Mouse (Mus musculus) heart, embryonic 16.5 days (tissue): Measurements from ENCODE around the gene Scn2a. TPM values are rescaled to one million over a fixed set of nuclear protein-coding genes. Genes with fewer than 3 reads are reported as not detected.

Experiments
- ATAC-seq: fragments of 200-750 bp; cut with Nextera tagmentation; replicated peaks from 2 replicates; pipeline ENCODE4 v1.8.0; 2017; ENCODE audit warnings: moderate number of reproducible peaks; ENCODE audit not compliant: insufficient read depth, low FRiP score; ENCODE audit errors: extremely low read depth
- H3K27ac ChIP-seq: fragments of 300-500 bp; sonication (generic); 2 replicates; pipeline ENCODE4 v1.5.1; 2014; ENCODE audit warnings: mild to moderate bottlenecking, low read length, control low read depth, moderate library complexity
- H3K27me3 ChIP-seq: fragments of 300-500 bp; sonication (generic); 2 replicates; pipeline ENCODE4 v1.6.1; 2014; ENCODE audit warnings: low read length, mixed read lengths; ENCODE audit not compliant: control insufficient read depth, insufficient read depth
- H3K36me3 ChIP-seq: fragments of 300-500 bp; sonication (generic); 2 replicates; pipeline ENCODE4 v1.6.1; 2014; ENCODE audit not compliant: control insufficient read depth, insufficient read depth
- H3K4me1 ChIP-seq: fragments of 300-500 bp; sonication (generic); 2 replicates; pipeline ENCODE4 v1.6.1; 2014; ENCODE audit warnings: low read length, mixed read lengths; ENCODE audit not compliant: control insufficient read depth, insufficient read depth
- H3K4me2 ChIP-seq: fragments of 300-500 bp; sonication (generic); 2 replicates; pipeline ENCODE4 v1.6.1; 2014; ENCODE audit warnings: low read depth, mild to moderate bottlenecking, control low read depth, low read length
- H3K4me3 ChIP-seq: fragments of 300-500 bp; sonication (generic); 2 replicates; pipeline ENCODE4 v1.5.1; 2014; ENCODE audit warnings: mild to moderate bottlenecking, control low read depth, low read length
- H3K9ac ChIP-seq: fragments of 300-500 bp; sonication (generic); 2 replicates; pipeline ENCODE4 v1.6.1; 2014; ENCODE audit warnings: low read length, control low read depth
- H3K9me3 ChIP-seq: fragments of 300-500 bp; sonication (generic); replicated peaks from 2 replicates; pipeline ENCODE4 v1.6.1; 2016; ENCODE audit warnings: low read length; ENCODE audit not compliant: control insufficient read depth
- WGBS: fragments of 180-500 bp; shearing (Covaris S2); extraction: QIAGEN DNeasy Blood & Tissue Kit; methylation state at CpG from one replicate; pipeline ENCODE4 v1.1.7; 2014; 5-methylcytosine and 5-hydroxymethylcytosine counted together
- polyA plus RNA-seq: library from polyadenylated mRNA; unstranded; fragments of >200 nt; fragmentation: Nextera tagmentation; extraction: Ambion mirVana; gene quantifications from 2 replicates; pipeline ENCODE4 v1.2.1, GENCODE M21; 2015

The Scn2a gene
- polyA plus RNA-seq, 1 experiment from 2014 or later: 0.85 TPM

GRCm38 (mm10) chr2:65679621-65680020, 59.0 kb downstream of the Scn2a start:
- ATAC-seq: no peak
- H3K4me1 ChIP-seq: no peaks in the 10 kb centered on the region
- H3K4me3 ChIP-seq: no peak overlapping the region
- H3K9ac ChIP-seq: no peak overlapping the region
- H3K36me3 ChIP-seq: no peaks in the 10 kb centered on the region
- H3K9me3 ChIP-seq: no peaks in the 10 kb centered on the region
- H3K4me2 ChIP-seq: no peak overlapping the region
- 80% methylated on average over 4 of the region's 4 CpGs for WGBS
- H3K27me3 ChIP-seq: no peaks in the 10 kb centered on the region
- H3K27ac ChIP-seq: no peak overlapping the region

DNA sequence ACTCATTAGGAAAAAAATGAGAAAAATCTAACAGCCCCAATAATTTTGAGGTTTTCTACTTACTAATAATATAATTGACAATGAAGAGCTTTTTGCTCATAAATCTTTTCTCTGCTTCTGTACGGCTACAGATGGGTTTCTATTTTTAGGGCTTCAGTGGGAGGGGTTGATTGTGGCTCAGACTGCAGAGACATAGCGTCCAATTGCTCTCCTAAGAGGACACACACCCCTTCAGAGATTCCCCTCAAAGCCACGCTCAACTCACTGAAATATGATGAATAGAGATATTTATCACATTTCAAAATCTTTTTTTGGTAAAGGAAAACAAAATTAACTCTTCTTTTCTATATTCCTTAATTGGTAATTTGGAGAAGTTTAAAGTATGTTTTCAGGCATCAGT, 64.6 kb downstream of the Scn2a start:
- no peak for ATAC-seq
- no peaks in the 10 kb centered on the region for H3K4me1 ChIP-seq

DNA sequence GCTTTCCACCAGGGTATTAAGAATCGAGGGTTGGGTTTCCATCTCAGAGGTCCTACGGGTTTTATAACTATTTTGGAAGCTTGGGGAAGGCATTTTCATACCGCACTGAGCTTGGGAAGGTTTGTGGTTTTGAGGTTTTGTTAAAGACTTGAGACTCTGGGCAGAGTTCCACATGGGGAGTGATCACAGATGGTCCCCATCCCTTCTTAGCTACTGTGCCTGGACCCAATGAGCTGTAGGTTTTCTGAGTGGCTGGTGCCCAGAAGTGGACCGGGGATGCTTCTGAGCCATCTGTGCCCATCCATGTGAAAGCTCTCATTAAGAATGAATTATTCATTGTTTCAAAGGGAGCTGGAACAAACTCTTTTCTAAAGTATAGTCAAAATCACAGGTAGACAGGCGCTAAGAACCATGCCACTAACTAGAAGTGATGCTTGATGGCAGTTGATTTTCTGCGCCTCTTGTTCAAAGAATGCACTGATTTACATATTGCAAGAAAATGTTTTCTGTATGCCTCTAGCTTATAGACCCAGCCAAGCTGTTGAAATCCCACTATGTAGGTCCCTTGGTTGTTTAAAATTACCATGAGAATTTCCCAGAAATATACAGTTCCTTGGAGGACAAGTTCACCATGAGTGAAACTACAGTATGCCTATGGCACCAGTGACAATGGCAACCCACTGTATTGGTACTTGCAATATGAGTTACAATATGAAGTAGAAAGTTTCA, 70.0 kb downstream of the Scn2a start:
- no peak overlapping the region for H3K4me3 ChIP-seq
- no peaks in the 10 kb centered on the region for H3K9me3 ChIP-seq
- no peaks in the 10 kb centered on the region for H3K36me3 ChIP-seq
- ATAC-seq: no peak
- no peak overlapping the region for H3K27ac ChIP-seq
- H3K4me1 ChIP-seq: no peaks in the 10 kb centered on the region
- H3K9ac ChIP-seq: no peak overlapping the region
- H3K4me2 ChIP-seq: no peak overlapping the region
- H3K27me3 ChIP-seq: no peaks in the 10 kb centered on the region
- 78% methylated on average over 6 of the region's 6 CpGs for WGBS

More for the DNA sequence above, 64.6 kb downstream of the Scn2a start:
- Histone ChIP-seq H3K4me3 (no peak overlapping the region), H3K36me3 (no peaks in the 10 kb centered on the region), H3K4me2 (no peak overlapping the region), H3K27me3 (no peaks in the 10 kb centered on the region), H3K27ac (no peak overlapping the region), H3K9ac (no peak overlapping the region), H3K9me3 (no peaks in the 10 kb centered on the region)
- WGBS: 24% methylated on average over 3 of the region's 3 CpGs

- H3K9me3 ChIP-seq: no peaks in the 10 kb centered on the region
- H3K27ac ChIP-seq: no peak overlapping the region
- H3K4me3 ChIP-seq: no peak overlapping the region
- WGBS: 67% methylated on average over 3 of the region's 3 CpGs
- ATAC-seq: no peak
- no peaks in the 10 kb centered on the region for H3K4me1 ChIP-seq
- no peak overlapping the region for H3K4me2 ChIP-seq
- no peaks in the 10 kb centered on the region for H3K27me3 ChIP-seq
- H3K36me3 ChIP-seq: no peaks in the 10 kb centered on the region
- no peak overlapping the region for H3K9ac ChIP-seq
Measured at GRCm38 (mm10) chr2:65694485-65694884, 73.9 kb downstream of the Scn2a start.

- no peaks in the 10 kb centered on the region for H3K4me1 ChIP-seq
- no peaks in the 10 kb centered on the region for H3K36me3 ChIP-seq
- 78% methylated on average over 7 of the region's 7 CpGs for WGBS
- no peak for ATAC-seq
- no peak overlapping the region for H3K9ac ChIP-seq
- no peaks in the 10 kb centered on the region for H3K27me3 ChIP-seq
- H3K4me3 ChIP-seq: no peak overlapping the region
- H3K4me2 ChIP-seq: no peak overlapping the region
- H3K27ac ChIP-seq: no peak overlapping the region
- H3K9me3 ChIP-seq: no peaks in the 10 kb centered on the region
Measured at GRCm38 (mm10) chr2:65695061-65695460, 74.5 kb downstream of the Scn2a start.

DNA sequence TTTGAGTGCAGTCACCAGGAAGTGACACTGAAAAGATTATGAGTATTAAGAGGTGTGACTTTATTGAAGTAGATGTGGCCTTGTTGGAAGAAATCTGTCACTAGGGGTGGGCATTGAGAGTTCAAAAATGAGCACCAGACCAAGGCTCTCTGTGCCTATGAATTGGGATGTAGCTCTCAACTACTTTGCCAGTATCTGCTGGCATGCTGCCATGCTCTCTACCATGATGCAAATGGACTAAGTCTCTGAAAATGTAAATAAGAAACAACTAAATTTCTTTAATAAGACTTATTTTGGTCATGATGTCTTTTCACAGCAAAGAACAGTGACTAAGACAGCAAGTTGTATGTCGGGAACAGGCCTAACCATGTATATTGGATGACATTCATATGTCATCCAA, 79.7 kb downstream of the Scn2a start:
- H3K9me3 ChIP-seq: no peaks in the 10 kb centered on the region
- H3K27ac ChIP-seq: no peak overlapping the region
- WGBS: 73% methylated on average over 1 of the region's 1 CpGs
- H3K4me2 ChIP-seq: no peak overlapping the region
- H3K36me3 ChIP-seq: no peaks in the 10 kb centered on the region
- H3K4me1 ChIP-seq: no peaks in the 10 kb centered on the region
- H3K9ac ChIP-seq: no peak overlapping the region
- no peaks in the 10 kb centered on the region for H3K27me3 ChIP-seq
- H3K4me3 ChIP-seq: no peak overlapping the region
- no peak for ATAC-seq

GRCm38 (mm10) chr2:65701175-65701574, 80.6 kb downstream of the Scn2a start:
- Histone ChIP-seq H3K9me3 (no peaks in the 10 kb centered on the region), H3K36me3 (no peaks in the 10 kb centered on the region), H3K4me2 (no peak overlapping the region), H3K4me3 (no peak overlapping the region), H3K27me3 (no peaks in the 10 kb centered on the region), H3K27ac (no peak overlapping the region), H3K9ac (no peak overlapping the region), H3K4me1 (no peaks in the 10 kb centered on the region)
- ATAC-seq: no peak
- 88% methylated on average over 3 of the region's 3 CpGs for WGBS

DNA sequence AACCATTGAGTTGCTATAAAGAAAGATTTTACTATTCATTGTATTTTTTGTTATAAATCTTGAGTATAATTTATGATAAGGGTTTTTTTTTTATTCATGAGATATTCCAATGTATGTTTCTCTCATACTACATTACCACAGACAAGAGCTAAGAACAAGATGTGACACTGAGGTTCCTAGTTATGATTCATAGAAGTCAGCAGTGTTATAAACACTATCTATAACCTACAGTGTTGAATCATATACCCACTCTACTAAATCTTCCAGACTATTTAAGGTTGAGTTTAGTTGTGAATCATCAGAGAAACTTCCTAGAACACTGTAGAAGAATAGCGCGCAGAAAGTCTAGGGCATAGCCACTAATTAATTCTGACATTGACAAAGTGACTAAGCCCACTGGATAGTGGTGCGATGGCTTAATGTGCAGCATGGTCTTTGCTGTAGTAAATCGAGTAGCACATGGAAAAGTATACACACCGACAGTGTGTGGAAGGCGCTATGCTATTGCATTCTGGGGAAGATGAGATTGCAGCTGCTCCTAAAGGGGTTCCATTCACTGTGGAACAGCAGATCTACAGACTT, 101.7 kb downstream of the Scn2a start:
- Histone ChIP-seq H3K9ac (no peak overlapping the region), H3K4me3 (no peak overlapping the region), H3K27ac (no peak overlapping the region), H3K4me1 (no peaks in the 10 kb centered on the region), H3K27me3 (no peaks in the 10 kb centered on the region), H3K4me2 (no peak overlapping the region), H3K9me3 (no peaks in the 10 kb centered on the region), H3K36me3 (no peaks in the 10 kb centered on the region)
- 90% methylated on average over 6 of the region's 6 CpGs for WGBS
- no peak for ATAC-seq

DNA sequence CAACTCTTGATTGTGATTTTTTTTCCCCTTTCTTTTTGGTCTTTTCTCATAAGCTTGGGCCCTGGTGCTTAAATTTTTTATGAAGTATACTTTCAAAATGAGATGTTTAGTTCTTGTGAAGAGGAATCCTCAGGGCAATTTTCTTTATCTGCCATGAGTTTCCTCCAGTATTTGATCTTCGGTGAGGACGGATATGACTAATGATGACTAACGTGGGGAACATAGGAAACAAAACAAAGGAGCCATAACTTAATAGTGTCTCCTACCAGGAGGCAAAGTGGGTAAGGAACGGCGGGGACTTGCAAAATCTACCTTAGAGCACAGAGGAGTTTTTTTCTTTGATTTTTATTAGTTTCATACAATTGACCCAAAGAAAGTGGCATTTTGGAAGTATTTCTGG, 124.8 kb downstream of the Scn2a start:
- Histone ChIP-seq H3K27ac (no peak overlapping the region), H3K4me1 (no peaks in the 10 kb centered on the region), H3K4me3 (no peak overlapping the region), H3K36me3 (no peaks in the 10 kb centered on the region), H3K9me3 (no peaks in the 10 kb centered on the region), H3K9ac (no peak overlapping the region), H3K27me3 (no peaks in the 10 kb centered on the region), H3K4me2 (no peak overlapping the region)
- 69% methylated on average over 5 of the region's 5 CpGs for WGBS
- no peak for ATAC-seq
